Comparison of ENCODE assay signal across 19 mouse cellular contexts in the genomic region with DNA sequence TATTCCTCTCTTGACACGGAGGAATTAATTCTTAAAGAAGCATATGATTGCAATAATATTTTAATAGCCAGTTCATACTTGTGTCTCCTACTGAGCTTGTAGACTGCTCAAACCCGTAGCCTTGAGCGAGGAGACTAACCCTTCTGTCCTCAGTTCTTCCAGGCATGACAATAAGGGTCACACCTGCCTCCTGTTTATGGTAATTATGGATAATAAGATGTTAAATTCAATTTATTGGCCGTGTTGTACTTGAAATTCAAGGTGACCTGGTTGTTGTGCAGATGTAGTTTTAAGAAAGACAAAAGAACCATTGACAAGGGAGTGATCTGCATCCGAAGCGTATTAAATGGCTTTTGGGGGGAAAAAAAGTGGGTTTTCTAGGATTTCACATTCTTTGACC.
"Had no signal": no experiment of that assay in that cellular context is flagged by ENCODE, and none has a peak within 500 bp of the region (broad histone marks: within the 10 kb centered on the region; RNA-seq: fewer than 3 reads in every experiment).

No protein-coding gene starts in this region.

- H3K36me3 ChIP-seq: liver, embryonic 13.5 days; midbrain, embryonic 12.5 days; neural tube, embryonic 13.5 days had no signal

- DNase-seq: kidney, adult 18-20 months; kidney, postnatal 25 days; layer of hippocampus, postnatal 36 days; liver, embryonic 13.5 days; lung, adult 2 months; lung, postnatal 14 days; lung, postnatal 4 days; retina, postnatal 1 day; right cerebral cortex, postnatal 25 days; thymus, adult 2 months; thymus, postnatal 14 days; thymus, postnatal 4 days had no signal

- H3K4me2 ChIP-seq: liver, embryonic 13.5 days; midbrain, embryonic 12.5 days; neural tube, embryonic 13.5 days had no signal

- H3K27me3 ChIP-seq: liver, embryonic 13.5 days; midbrain, embryonic 12.5 days; neural tube, embryonic 13.5 days had no signal

- H3K9ac ChIP-seq: liver, embryonic 13.5 days; midbrain, embryonic 12.5 days; neural tube, embryonic 13.5 days had no signal

- ATAC-seq: midbrain, embryonic 16.5 days had no signal

- H3K27ac ChIP-seq: kidney, postnatal 0 days; left cerebral cortex, adult 2 months; liver, embryonic 13.5 days; midbrain, embryonic 12.5 days; neural tube, embryonic 13.5 days; stomach, postnatal 0 days had no signal

- H3K4me3 ChIP-seq: left cerebral cortex, adult 2 months; liver, embryonic 13.5 days; midbrain, embryonic 12.5 days; myocyte; neural tube, embryonic 13.5 days had no signal

- H3K4me1 ChIP-seq: liver, embryonic 13.5 days; midbrain, embryonic 12.5 days; neural tube, embryonic 13.5 days had no signal

- H3K9me3 ChIP-seq: liver, embryonic 13.5 days; midbrain, embryonic 12.5 days; neural tube, embryonic 13.5 days had no signal
